Mouse (Mus musculus) lung, embryonic 16.5 days (tissue): ENCODE measurements around the gene Gpr137b. TPM values are rescaled to one million over a fixed set of nuclear protein-coding genes. Genes with fewer than 3 reads are reported as not detected.
A peak's percentile ranks its signal among the peaks of the same experiment; 100 is the strongest.
"Not testable (repeated sequence)": the region's sequence is repeated elsewhere in the genome, so short reads cannot be mapped to it uniquely, and the experiment has no call there.

Experiments used
- ATAC-seq: fragments of 200-750 bp; cut with Nextera tagmentation; 2 replicates; pipeline ENCODE4 v1.8.0; 2017; ENCODE audit warnings: low read depth, mild to moderate bottlenecking, moderate library complexity
- H3K27ac ChIP-seq: fragments of 300-500 bp; sonication (generic); 2 replicates; pipeline ENCODE4 v1.5.1; 2014; ENCODE audit warnings: mild to moderate bottlenecking, control low read depth, low read length
- H3K27me3 ChIP-seq: fragments of 300-500 bp; sonication (generic); 2 replicates; pipeline ENCODE4 v1.6.1; 2014; ENCODE audit warnings: low read depth, low read length, mixed read lengths; ENCODE audit not compliant: control insufficient read depth, insufficient read depth
- H3K36me3 ChIP-seq: fragments of 300-500 bp; sonication (generic); 2 replicates; pipeline ENCODE4 v1.6.1; 2014; ENCODE audit warnings: low read length; ENCODE audit not compliant: control insufficient read depth, insufficient read depth
- H3K4me1 ChIP-seq: fragments of 300-500 bp; sonication (generic); replicated peaks from 2 replicates; pipeline ENCODE4 v1.6.1; 2014; ENCODE audit warnings: low read length, mixed read lengths; ENCODE audit not compliant: control insufficient read depth, insufficient read depth
- H3K4me2 ChIP-seq: fragments of 300-500 bp; sonication (generic); 2 replicates; pipeline ENCODE4 v1.6.1; 2014; ENCODE audit warnings: low read depth, low read length, control low read depth
- H3K4me3 ChIP-seq: fragments of 300-500 bp; sonication (generic); 2 replicates; pipeline ENCODE4 v1.5.1; 2014; ENCODE audit warnings: mild to moderate bottlenecking, low read length, control low read depth
- H3K9ac ChIP-seq: fragments of 300-500 bp; sonication (generic); 2 replicates; pipeline ENCODE4 v1.6.1; 2014; ENCODE audit warnings: low read length, control low read depth
- H3K9me3 ChIP-seq: fragments of 300-500 bp; sonication (generic); 2 replicates; pipeline ENCODE4 v1.6.1; 2016; ENCODE audit warnings: low read length; ENCODE audit not compliant: control insufficient read depth
- WGBS: fragments of 180-500 bp; shearing (Covaris S2); extraction: QIAGEN DNeasy Blood & Tissue Kit; methylation state at CpG from one replicate; pipeline ENCODE4 v1.1.7; 2014; 5-methylcytosine and 5-hydroxymethylcytosine counted together
- polyA plus RNA-seq: library from polyadenylated mRNA; unstranded; fragments of >200 nt; fragmentation: Nextera tagmentation; extraction: Ambion mirVana; gene quantifications from 2 replicates; pipeline ENCODE4 v1.2.1, GENCODE M21; 2015

The Gpr137b gene
- 14.2 and 18.9 TPM in 2 replicates for polyA plus RNA-seq

GRCm38 (mm10) chr13:13393228-13394095 is at the start of gene Gpr137b:
Gene Gpr137b, minus strand, starts transcription at chr13:13394014.
- H3K27me3 ChIP-seq, H3K4me1 ChIP-seq, H3K9me3 ChIP-seq, H3K36me3 ChIP-seq, H3K27ac ChIP-seq: not testable (repeated sequence)
- WGBS = under 1% methylated on average over 35 of the region's 78 CpGs
- peak; percentile 94 for ATAC-seq
- peak within 1 kb of the TSS; percentile 45; the same call in 1 of the 2 replicates for H3K9ac ChIP-seq
- H3K4me2 ChIP-seq = peak within 1 kb of the TSS; percentile 58
- peak within 1 kb of the TSS; percentile 44 for H3K4me3 ChIP-seq

- not testable (repeated sequence) for H3K4me1 ChIP-seq, H3K27ac ChIP-seq, H3K9me3 ChIP-seq, H3K27me3 ChIP-seq, H3K9ac ChIP-seq, H3K36me3 ChIP-seq
- Histone ChIP-seq H3K4me2 (peak overlapping the region; percentile 37; the same call in 1 of the 2 replicates), H3K4me3 (peak overlapping the region; percentile 43)
- peak; percentile 52 for ATAC-seq
- WGBS = 4% methylated on average over 13 of the region's 28 CpGs
Measured at GRCm38 (mm10) chr13:13438112-13438953, 44.5 kb upstream of the Gpr137b start.

GRCm38 (mm10) chr13:13437460-13438015 is 43.7 kb upstream of the Gpr137b start, which contains the start of gene Nid1:
Gene Nid1, plus strand, starts transcription at chr13:13437551.
- H3K9ac ChIP-seq, H3K9me3 ChIP-seq, H3K4me1 ChIP-seq, H3K27me3 ChIP-seq, H3K27ac ChIP-seq, H3K36me3 ChIP-seq: not testable (repeated sequence)
- peak; percentile 95 for ATAC-seq
- Histone ChIP-seq H3K4me3 (peak within 1 kb of the TSS; percentile 43), H3K4me2 (peak within 1 kb of the TSS; percentile 37; the same call in 1 of the 2 replicates)
- WGBS = 0% methylated on average over 24 of the region's 39 CpGs

GRCm38 (mm10) chr13:13436161-13436560 is 42.3 kb upstream of the Gpr137b start:
- H3K4me2 ChIP-seq, H3K36me3 ChIP-seq, H3K9ac ChIP-seq, H3K9me3 ChIP-seq, ATAC-seq, H3K27me3 ChIP-seq, H3K4me1 ChIP-seq, H3K27ac ChIP-seq, H3K4me3 ChIP-seq: not testable (repeated sequence)
- 50% methylated on average over 3 of the region's 7 CpGs for WGBS

GRCm38 (mm10) chr13:13423301-13423700 is 29.5 kb upstream of the Gpr137b start:
- not testable (repeated sequence) for H3K9ac ChIP-seq, H3K27ac ChIP-seq, H3K27me3 ChIP-seq, H3K4me2 ChIP-seq, H3K4me3 ChIP-seq, H3K4me1 ChIP-seq, ATAC-seq, H3K36me3 ChIP-seq, H3K9me3 ChIP-seq
- WGBS = 19% methylated on average over 1 of the region's 5 CpGs

- 93% methylated on average over 6 of the region's 12 CpGs for WGBS
- H3K9me3 ChIP-seq, H3K4me1 ChIP-seq, H3K36me3 ChIP-seq, H3K4me3 ChIP-seq, H3K4me2 ChIP-seq, H3K27ac ChIP-seq, ATAC-seq, H3K27me3 ChIP-seq, H3K9ac ChIP-seq: not testable (repeated sequence)
Measured at GRCm38 (mm10) chr13:13418859-13419258, 25.0 kb upstream of the Gpr137b start.

GRCm38 (mm10) chr13:13416007-13416337 is 22.2 kb upstream of the Gpr137b start:
- not testable (repeated sequence) for H3K27me3 ChIP-seq, H3K27ac ChIP-seq, H3K4me2 ChIP-seq, H3K36me3 ChIP-seq, H3K9me3 ChIP-seq, H3K4me1 ChIP-seq, H3K9ac ChIP-seq, H3K4me3 ChIP-seq
- 75% methylated on average over 2 of the region's 4 CpGs for WGBS
- ATAC-seq = peak; percentile 60; the same call in 1 of the 2 replicates

GRCm38 (mm10) chr13:13415120-13416006 is 21.5 kb upstream of the Gpr137b start:
- not testable (repeated sequence) for H3K4me3 ChIP-seq, H3K36me3 ChIP-seq, H3K9ac ChIP-seq, H3K27ac ChIP-seq, H3K4me1 ChIP-seq, H3K27me3 ChIP-seq, H3K9me3 ChIP-seq
- WGBS = 29% methylated on average over 22 of the region's 23 CpGs
- peak; percentile 68; the same call in 1 of the 2 replicates for ATAC-seq
- peak overlapping the region; percentile 13; the same call in 1 of the 2 replicates for H3K4me2 ChIP-seq
